Mouse (Mus musculus): ENCODE results near the gene Gm10964.

Gene Gm10964

DNA sequence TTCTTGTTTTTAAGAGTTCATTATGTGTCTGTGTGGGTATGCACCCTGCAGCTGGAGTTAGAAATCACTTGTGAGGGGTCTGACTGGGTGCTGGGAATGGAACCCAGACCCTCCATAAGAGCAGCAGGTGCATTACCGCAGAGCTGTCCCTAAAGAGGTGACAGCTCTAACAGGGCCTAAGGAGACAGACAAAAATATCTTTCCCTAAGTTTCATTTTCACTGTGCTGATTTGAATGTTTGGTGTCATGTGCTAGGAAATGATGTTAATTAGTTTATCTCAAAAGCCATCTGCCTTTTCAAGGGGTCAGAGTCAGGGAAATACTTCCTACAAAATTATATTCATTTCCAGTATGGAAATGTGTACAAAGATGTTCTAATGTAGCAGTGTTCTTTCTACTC is at the start of gene Gm10964:
Gm10964 (plus strand) TSS at position 38 of the 400 bp plus-strand sequence.
- no peak for DNase-seq

GRCm38 (mm10) chr3:103690506-103690905 is 48.7 kb upstream of the Gm10964 start:
- peak; percentile 1 to 10 for DNase-seq

DNA sequence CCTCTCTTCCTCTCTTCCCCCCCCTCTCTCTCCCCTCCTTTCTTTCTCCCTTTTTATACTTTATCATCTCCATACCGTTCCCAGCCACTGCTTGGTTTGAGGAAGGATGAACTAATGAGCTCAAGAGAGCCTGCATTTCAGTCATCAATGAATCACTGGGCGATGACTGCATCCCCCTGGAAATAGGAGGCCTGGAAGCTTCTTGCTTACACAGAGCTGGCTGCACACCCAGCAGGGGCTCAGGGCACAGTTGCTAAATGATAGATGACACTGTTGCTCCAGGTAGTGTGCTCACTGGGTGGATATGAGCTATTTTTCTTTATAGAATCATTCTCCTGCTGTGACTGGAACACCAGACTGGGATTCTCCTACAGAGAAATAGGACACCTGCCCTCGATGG is 43.6 kb upstream of the Gm10964 start:
- DNase-seq, result no peak

DNA sequence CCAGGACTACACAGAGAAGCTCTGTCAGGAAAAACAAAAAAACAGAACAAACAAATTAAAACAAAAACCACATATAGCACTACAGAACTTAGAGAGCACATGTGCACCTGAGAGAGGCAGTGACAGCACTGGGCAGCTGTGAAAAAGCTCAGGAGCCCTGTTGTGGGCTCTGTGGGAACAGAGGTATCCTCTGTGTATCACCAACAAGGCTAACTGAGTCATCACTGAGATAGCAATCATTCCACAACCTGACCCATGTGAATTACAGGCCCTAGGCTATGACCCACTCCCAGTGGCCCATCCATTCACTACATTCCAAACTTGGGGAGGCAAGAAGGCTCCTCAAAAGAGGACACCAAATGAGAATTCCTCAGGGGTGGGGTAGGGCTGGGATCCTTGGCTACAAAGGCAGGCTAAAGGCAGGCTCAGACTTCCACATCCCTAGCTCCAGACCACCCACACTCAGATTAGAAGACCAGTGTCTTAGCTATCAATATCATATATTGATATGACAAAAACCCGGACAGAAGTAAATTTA is 42.7 kb upstream of the Gm10964 start:
- no peak for DNase-seq

- DNase-seq, result no peak
Observed at GRCm38 (mm10) chr3:103704661-103705060, 34.5 kb upstream of the Gm10964 start.

DNA sequence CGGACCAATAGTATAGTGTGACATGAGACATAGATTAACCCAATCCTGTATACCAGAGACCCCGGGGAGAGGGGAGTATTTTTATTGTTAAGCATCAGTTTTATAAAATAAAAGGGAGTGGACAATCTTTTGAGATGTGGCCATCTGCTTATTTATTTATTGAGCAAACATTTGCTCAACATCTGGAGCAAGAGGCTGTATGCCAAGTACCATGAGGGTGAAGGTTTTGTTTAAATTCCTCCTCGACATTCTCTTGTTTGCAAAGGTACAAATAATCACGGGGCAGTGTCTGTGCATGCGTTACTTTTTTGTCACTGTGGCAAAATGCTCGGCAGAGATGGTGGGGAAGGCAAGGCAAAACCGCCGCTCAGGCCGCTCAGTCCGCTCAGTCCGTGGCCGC is 33.7 kb upstream of the Gm10964 start:
- no peak for DNase-seq

DNA sequence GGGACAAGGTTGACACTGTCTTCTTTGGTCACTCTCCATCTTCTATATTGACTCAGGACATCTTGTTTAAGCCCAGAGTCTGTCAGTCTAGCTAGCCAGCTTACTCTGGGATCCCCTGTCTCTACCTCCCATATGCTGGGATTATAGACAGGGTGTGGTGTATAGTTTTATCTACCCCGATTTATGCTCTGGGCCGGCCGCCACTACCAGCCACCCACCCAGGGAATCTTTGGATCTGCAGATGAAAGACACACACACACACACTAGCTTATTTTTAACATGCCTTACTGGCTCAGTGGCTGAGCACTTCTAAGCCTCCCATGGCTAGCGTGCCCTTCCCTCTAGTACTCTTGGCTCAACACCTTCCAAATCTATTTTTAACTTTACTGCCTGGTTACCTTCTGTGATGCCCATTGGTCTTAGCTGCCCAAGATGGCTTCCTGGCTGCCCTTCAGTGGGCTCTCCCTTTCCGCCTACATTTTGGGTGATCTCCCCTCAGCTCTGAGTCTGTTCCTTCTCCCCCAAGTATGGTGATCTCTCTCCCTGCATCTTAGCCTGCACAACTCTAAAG is 29.6 kb upstream of the Gm10964 start:
- no peak for DNase-seq

GRCm38 (mm10) chr3:103712196-103712595 is 27.0 kb upstream of the Gm10964 start:
- no peak for DNase-seq

DNA sequence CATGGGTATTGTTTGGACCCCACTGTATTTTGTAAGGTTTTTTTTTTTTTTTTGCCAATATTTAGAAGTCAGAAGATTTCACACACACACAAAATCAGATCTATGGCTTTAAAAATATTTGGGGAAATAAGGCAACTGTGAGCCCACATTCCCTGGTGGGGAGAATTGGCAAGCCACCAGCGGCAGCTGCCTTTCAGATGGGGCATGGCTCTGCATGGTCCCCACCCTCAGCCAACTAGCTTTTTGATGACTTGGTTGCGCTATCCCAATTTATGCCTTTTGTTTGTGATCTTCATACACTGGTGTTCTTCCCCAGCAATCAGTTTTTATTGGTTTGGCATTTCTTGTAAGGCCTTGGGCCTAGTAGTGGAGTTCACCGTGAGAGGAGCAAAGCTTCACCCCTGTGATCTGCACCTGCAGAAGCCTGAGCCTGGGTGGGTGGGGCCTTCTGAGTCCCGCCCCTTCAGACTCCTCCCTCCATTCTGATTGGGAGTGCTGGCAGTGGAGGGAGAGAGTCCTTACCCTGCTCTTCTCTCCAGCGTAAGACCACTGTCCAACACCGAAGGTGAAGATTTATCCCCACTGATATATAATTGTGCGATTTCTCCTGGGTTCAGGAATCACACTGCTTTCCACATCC is 24.8 kb upstream of the Gm10964 start:
- DNase-seq, result no peak

DNA sequence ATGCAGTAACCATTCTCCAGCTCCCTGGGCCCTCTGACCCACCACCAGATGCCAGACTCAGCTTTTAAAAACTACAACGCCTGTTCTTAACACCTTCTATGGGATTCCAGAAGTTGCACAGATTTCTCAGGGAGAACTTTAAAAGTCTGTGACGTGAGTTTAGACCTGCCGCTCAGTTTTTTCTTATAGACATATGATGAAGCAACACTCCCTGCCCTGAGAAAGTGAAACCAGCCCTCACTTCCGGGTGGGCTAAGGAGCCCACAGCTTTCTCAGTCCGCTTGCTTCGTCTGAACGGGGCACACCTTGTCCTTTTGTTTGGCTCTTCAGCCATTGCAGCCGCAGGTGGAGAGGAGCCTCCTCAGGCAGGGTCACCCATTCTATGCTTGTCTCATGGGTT is 24.2 kb upstream of the Gm10964 start:
- no peak for DNase-seq

- DNase-seq, result peak; percentile 20 to 24
Observed at GRCm38 (mm10) chr3:103715762-103716693, 23.1 kb upstream of the Gm10964 start.

- DNase-seq, result no peak
Observed at GRCm38 (mm10) chr3:103716774-103717760, 22.1 kb upstream of the Gm10964 start.

- no peak for DNase-seq
Observed at GRCm38 (mm10) chr3:103718728-103719127, 20.4 kb upstream of the Gm10964 start.

- DNase-seq, result no peak
Observed at GRCm38 (mm10) chr3:103724137-103724536, 15.0 kb upstream of the Gm10964 start.

GRCm38 (mm10) chr3:103726642-103727041 is 12.5 kb upstream of the Gm10964 start:
- DNase-seq, result no peak

DNA sequence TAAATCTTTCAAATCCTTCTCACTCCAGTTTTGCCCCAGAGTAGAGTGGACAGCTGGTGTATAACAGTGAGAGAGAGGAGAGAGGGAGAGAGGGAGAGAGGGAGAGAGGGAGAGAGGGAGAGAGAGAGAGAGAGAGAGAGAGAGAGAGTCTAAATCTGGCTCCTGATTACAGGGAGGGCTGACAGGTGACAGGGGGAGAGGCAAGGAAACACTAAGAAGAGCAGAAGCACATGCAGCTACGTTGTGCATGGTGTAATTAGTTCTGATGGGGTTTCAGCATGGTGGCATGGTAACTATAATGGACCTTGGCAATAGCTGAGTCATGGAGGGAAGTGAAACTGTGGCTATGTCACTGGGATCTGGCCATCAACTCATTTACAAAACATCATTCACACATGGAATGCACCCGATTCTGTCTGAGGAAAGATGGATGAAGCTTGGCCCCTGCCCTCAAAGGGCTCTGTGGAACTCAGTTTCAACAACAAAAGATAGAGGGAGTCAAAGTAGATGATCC is 11.3 kb upstream of the Gm10964 start:
- no peak for DNase-seq

GRCm38 (mm10) chr3:103729850-103730249 is 9.3 kb upstream of the Gm10964 start:
- DNase-seq, result no peak

GRCm38 (mm10) chr3:103732116-103732515 is 7.0 kb upstream of the Gm10964 start:
- DNase-seq, result no peak

DNA sequence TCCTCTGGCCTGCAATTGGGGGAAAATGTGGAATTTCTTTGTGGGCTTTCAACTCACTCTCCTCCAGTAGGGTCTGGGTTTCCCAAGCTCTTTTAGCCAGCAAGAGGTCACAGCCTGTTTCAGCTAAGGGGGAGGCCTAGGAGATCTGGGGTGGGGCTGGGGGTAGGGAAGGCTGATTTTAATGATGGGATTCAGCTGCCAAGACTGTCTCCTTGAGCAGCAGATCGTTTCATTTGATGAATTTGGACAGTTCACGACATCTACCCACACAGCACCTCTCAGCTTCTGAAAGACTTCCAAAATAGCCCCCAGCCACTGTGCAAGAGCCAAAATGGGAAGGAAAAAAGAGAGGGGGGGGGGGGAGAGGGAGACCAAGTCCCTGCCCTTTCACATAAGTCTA is 6.0 kb upstream of the Gm10964 start:
- no peak for DNase-seq

DNA sequence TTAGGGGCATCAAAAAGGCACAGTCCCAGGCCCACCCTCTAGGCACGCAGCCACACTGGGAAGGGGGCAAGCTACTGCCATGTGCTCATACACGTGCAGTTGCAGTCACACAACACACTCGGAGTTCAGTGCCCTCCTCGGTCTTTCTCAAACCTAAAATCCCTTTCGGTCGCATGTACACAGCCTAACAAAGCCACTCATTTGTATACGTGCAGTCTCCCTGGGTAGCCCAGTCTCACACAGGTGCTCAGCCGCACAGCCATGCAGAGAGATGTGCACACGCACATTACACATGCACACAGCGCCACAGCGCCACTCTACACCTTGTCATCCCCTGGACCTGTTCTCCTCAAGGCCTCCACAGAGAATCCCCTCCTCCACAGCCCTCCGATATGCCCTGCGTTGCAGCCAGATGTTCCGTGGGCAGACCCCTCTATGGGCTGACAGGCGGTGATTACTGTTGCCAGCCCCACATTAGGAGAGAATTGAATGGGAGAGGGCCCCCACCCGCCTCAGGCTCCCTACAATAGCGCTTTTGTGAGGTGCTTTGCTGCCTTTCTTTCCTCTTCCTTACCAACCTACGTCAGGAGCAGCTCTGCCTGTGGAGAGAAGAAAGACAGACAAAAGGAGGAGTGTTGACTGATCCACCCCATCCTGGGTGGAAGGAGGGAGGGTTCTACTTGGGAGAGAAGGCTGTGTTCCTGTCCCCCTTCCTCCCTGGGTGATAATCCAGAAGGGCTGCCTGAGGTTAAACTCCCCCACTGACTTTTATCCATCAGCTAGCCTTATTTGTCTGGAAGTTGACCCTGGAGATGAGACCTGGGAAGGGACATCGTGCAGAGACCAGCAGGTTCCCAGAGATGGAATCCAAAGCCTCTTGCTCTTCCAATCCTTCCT is 5.1 kb upstream of the Gm10964 start:
- DNase-seq, result no peak

Measured in kidney, adult 8-10 months (tissue).